Mouse (Mus musculus): ENCODE results near the gene Rai1. TPM values are rescaled to one million over a fixed set of nuclear protein-coding genes. Genes with fewer than 3 reads are reported as not detected.

Gene Rai1
- polyA plus RNA-seq, 2 experiments: 4.5 to 7.2 TPM

DNA sequence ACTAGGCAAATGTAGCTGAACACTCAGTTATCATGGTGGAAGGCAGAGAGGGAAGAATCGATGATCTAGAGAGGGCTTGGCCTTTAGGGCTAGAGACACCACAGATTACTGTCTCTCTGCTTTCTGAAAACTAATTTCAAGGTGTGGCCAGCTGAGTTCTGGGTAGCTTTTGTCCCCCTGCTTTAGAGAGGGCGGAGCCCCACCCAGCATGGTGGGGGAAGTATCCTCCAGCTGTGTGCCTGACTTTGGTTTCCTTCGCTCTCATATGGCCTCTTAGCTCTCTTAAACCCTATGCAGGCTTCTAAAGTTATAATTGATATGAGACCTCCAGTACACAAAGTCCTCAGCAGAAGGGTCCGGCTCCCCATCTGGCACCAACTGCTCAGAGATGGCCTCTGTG, 58.5 kb downstream of the Rai1 start:
- ATAC-seq (ENCODE audit: insufficient read depth): no peak
- 80% methylated on average over 4 of the region's 4 CpGs for WGBS (ENCODE audit: insufficient replicate concordance)
- H3K27ac ChIP-seq: no peak overlapping the region

DNA sequence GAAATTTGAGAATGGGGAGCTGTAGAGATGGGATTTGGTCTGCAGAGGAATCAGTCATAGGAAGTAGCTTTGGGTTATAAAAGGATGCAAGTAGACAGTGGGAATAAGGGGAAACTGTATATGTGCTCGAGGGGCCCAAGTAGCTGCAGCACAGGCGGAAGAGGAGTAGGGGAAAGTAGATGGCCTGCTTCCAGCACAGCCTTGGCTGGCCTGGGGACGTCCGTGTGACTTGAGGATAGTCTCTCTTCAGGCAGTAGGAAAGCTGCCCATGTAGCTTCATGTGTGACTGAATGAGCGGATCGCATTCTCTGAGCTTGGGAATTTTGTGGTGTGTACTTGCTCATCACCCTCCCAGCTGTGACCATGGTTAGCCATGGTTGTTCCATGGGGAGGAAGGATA, 59.6 kb downstream of the Rai1 start:
- Histone ChIP-seq H3K27me3 (ENCODE audit: control insufficient read depth, insufficient read depth, low read length) (no peaks in the 10 kb centered on the region), H3K4me2 (ENCODE audit: low read depth) (no peak overlapping the region), H3K36me3 (replicated peaks; ENCODE audit: control insufficient read depth, insufficient read depth, low read depth) (no peaks in the 10 kb centered on the region), H3K9me3 (ENCODE audit: control insufficient read depth, low read length) (no peaks in the 10 kb centered on the region), H3K27ac (no peak overlapping the region), H3K9ac (replicated peaks) (no peak overlapping the region), H3K4me1 (replicated peaks; ENCODE audit: control insufficient read depth in 2 of 2, insufficient read depth in 2 of 2, low read length in 1 of 2) (peaks cover 20 to 28% of the 10 kb centered on the region in 2 experiments), H3K4me3 (ENCODE audit: insufficient read depth in 1 of 2, low read depth in 2 of 2, low read length in 2 of 2) (no peak overlapping the region)
- 74% methylated on average over 6 of the region's 6 CpGs for WGBS (ENCODE audit: insufficient replicate concordance)
- no peak for TF ChIP-seq CTCF (IDR thresholded peaks at IDR 0.05; ENCODE audit: low read depth)
- no peak for TF ChIP-seq EP300 (IDR thresholded peaks at IDR 0.05; ENCODE audit: low read depth)
- ATAC-seq (ENCODE audit: insufficient read depth): no peak
- no peak for DNase-seq (ENCODE audit: low read depth in 3 of 3, low spot score in 3 of 3)

More for the DNA sequence above, 58.5 kb downstream of the Rai1 start:
- TF ChIP-seq EP300 (IDR thresholded peaks at IDR 0.05; ENCODE audit: low read depth): no peak
- TF ChIP-seq CTCF (IDR thresholded peaks at IDR 0.05; ENCODE audit: low read depth): no peak
- H3K9ac ChIP-seq (replicated peaks): no peak overlapping the region
- H3K4me2 ChIP-seq (ENCODE audit: low read depth): no peak overlapping the region
- H3K27me3 ChIP-seq (ENCODE audit: control insufficient read depth, insufficient read depth, low read length): no peaks in the 10 kb centered on the region
- no peaks in the 10 kb centered on the region for H3K36me3 ChIP-seq (replicated peaks; ENCODE audit: control insufficient read depth, insufficient read depth, low read depth)
- no peak for DNase-seq (ENCODE audit: low read depth in 3 of 3, low spot score in 3 of 3)
- H3K4me3 ChIP-seq (ENCODE audit: insufficient read depth in 1 of 2, low read depth in 2 of 2, low read length in 2 of 2): no peak overlapping the region
- H3K9me3 ChIP-seq (ENCODE audit: control insufficient read depth, low read length): no peaks in the 10 kb centered on the region
- peaks cover 22 to 39% of the 10 kb centered on the region in 2 experiments for H3K4me1 ChIP-seq (replicated peaks; ENCODE audit: control insufficient read depth in 2 of 2, insufficient read depth in 2 of 2, low read length in 1 of 2)

DNA sequence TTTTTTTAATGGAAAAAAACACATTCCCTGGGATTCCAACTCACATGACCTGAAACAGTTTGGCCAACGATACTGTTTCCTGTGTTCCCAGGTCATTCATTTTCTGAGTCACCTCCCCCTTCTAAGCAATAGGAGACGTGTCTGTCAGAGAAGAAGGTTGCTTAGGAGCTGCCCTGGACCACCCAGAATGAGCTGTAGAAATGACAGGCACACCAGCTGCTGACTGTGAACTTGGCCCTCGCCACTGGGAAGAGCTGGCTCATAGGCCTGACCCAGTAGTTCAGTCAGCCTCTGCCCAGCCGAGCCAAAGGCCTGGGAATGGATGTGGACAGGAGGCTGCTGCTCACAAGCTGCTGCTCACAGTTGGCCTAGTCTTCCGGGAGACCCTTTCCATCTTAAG, 60.3 kb downstream of the Rai1 start:
- H3K9ac ChIP-seq (replicated peaks): no peak overlapping the region
- no peak overlapping the region for H3K4me3 ChIP-seq (ENCODE audit: insufficient read depth in 1 of 2, low read depth in 2 of 2, low read length in 2 of 2)
- no peak overlapping the region for H3K4me2 ChIP-seq (ENCODE audit: low read depth)
- no peak for DNase-seq (ENCODE audit: low read depth in 3 of 3, low spot score in 3 of 3)
- no peaks in the 10 kb centered on the region for H3K36me3 ChIP-seq (replicated peaks; ENCODE audit: control insufficient read depth, insufficient read depth, low read depth)
- WGBS (ENCODE audit: insufficient replicate concordance): 66% methylated on average over 5 of the region's 5 CpGs
- no peaks in the 10 kb centered on the region for H3K9me3 ChIP-seq (ENCODE audit: control insufficient read depth, low read length)
- no peaks in the 10 kb centered on the region for H3K27me3 ChIP-seq (ENCODE audit: control insufficient read depth, insufficient read depth, low read length)
- no peak for ATAC-seq (ENCODE audit: insufficient read depth)
- TF ChIP-seq CTCF (IDR thresholded peaks at IDR 0.05; ENCODE audit: low read depth): no peak
- no peak for TF ChIP-seq EP300 (IDR thresholded peaks at IDR 0.05; ENCODE audit: low read depth)
- H3K4me1 ChIP-seq (replicated peaks; ENCODE audit: control insufficient read depth in 2 of 2, insufficient read depth in 2 of 2, low read length in 1 of 2): peaks cover 17 to 22% of the 10 kb centered on the region in 2 experiments
- no peak overlapping the region for H3K27ac ChIP-seq

DNA sequence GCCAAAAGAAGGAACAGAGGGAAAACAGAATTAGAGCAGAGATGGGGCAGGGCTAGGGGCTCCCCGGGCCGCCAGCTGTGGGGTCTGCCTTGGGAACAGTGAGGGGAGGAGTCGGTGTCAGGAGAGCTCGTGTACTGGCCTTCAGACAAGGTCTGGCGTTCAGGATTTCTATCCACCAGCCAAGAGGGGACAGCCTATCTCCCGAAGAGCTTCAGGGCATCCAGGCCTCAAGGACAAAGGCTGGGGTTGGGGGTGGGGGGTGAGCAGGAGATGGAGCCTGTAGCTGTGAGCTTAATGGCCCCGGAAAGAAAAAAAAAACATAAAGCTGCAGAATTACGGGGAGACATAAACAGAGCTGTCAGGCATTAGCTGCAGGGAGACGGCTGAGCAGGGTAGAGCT, 64.0 kb downstream of the Rai1 start:
- ATAC-seq (ENCODE audit: insufficient read depth) (no peak), DNase-seq (ENCODE audit: low read depth in 3 of 3, low spot score in 3 of 3) (no peak)
- Histone ChIP-seq H3K36me3 (replicated peaks; ENCODE audit: control insufficient read depth, insufficient read depth, low read depth) (no peaks in the 10 kb centered on the region), H3K4me2 (ENCODE audit: low read depth) (no peak overlapping the region), H3K4me1 (replicated peaks; ENCODE audit: control insufficient read depth in 2 of 2, insufficient read depth in 2 of 2, low read length in 1 of 2) (peaks cover 2 to 8% of the 10 kb centered on the region in 2 experiments; a peak in 3 of 4 replicates), H3K4me3 (ENCODE audit: insufficient read depth in 1 of 2, low read depth in 2 of 2, low read length in 2 of 2) (no peak overlapping the region), H3K9me3 (ENCODE audit: control insufficient read depth, low read length) (no peaks in the 10 kb centered on the region), H3K9ac (replicated peaks) (no peak overlapping the region), H3K27ac (no peak overlapping the region), H3K27me3 (ENCODE audit: control insufficient read depth, insufficient read depth, low read length) (no peaks in the 10 kb centered on the region)
- no peak for TF ChIP-seq EP300 (IDR thresholded peaks at IDR 0.05; ENCODE audit: low read depth)
- TF ChIP-seq CTCF (IDR thresholded peaks at IDR 0.05; ENCODE audit: low read depth): no peak
- 64% methylated on average over 9 of the region's 9 CpGs for WGBS (ENCODE audit: insufficient replicate concordance)

DNA sequence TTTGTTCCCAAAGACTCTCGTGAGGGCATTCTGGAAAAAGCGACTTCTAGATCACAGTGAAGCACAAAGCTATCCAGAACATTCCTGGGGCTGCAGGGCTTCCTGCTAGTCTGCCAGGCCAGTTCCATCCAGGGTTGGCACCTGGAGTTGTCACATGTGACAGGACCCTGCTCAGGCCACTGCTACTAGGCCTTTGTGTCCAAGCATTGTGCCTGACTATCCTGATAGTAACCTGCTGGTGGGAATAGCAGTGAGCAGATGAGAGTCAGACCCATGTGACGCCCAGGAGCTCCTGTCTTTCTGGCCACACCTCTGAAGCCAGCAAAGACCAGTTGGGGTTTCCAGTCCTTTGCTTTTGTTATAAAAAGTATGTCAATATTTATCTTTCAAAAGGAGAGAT, 67.3 kb downstream of the Rai1 start:
- Histone ChIP-seq H3K27ac (no peak overlapping the region), H3K36me3 (replicated peaks; ENCODE audit: control insufficient read depth, insufficient read depth, low read depth) (no peaks in the 10 kb centered on the region), H3K4me3 (ENCODE audit: insufficient read depth in 1 of 2, low read depth in 2 of 2, low read length in 2 of 2) (no peak overlapping the region), H3K27me3 (ENCODE audit: control insufficient read depth, insufficient read depth, low read length) (no peaks in the 10 kb centered on the region; the same call in 1 of the 2 replicates), H3K9me3 (ENCODE audit: control insufficient read depth, low read length) (no peaks in the 10 kb centered on the region), H3K4me1 (replicated peaks; ENCODE audit: control insufficient read depth in 2 of 2, insufficient read depth in 2 of 2, low read length in 1 of 2) (peaks cover 8% of the 10 kb centered on the region in 2 experiments; a peak in 3 of 4 replicates), H3K4me2 (ENCODE audit: low read depth) (no peak overlapping the region), H3K9ac (replicated peaks) (no peak overlapping the region)
- ATAC-seq (ENCODE audit: insufficient read depth): no peak
- TF ChIP-seq EP300 (IDR thresholded peaks at IDR 0.05; ENCODE audit: low read depth): no peak
- TF ChIP-seq CTCF (IDR thresholded peaks at IDR 0.05; ENCODE audit: low read depth): no peak
- no peak for DNase-seq (ENCODE audit: low read depth in 3 of 3, low spot score in 3 of 3)
- WGBS (ENCODE audit: insufficient replicate concordance): 67% methylated on average over 3 of the region's 3 CpGs
